Comparison of ENCODE assay signal across 8 mouse cellular contexts in the genomic region with DNA sequence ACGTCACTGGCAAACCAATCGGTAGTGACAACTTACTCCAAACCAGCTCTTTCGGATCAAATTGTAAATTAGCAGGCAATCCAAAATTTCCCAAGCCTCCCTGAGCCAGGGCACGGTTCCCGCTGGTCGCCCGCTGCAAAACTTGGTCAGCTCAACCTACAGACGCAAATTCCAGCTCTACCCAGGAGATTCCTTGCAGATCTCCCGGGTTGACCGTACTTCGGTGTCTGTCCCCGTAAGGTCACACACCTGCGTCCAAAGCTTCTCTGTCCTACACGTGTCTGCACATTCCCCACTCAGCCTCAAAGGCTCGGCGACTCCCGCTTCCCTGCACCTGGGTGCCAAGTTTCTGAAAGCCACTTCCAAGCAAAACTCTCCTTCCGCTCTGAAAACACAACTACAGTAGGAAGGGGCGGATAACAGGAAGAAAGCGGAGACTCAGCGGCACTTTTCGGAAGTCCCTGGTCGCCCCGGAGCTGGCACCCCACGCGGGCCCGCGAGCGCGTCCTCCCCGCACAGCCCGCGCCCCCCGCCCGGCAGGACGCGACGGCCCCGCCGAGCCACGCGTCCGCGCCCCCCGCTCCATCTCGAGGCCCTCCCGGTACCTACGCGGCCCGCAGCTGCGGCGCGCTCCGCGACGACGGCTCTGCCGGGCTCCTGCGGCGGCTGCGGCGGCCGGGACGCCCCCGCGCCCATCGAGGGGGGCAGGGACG. TPM values are rescaled to one million over a fixed set of nuclear protein-coding genes. Genes with fewer than 3 reads are reported as not detected.
DNase-seq lines count a peak whose midpoint lies in the region; ATAC-seq lines count a peak whose summit lies in the region.

No protein-coding gene starts in this region.

- ATAC-seq in liver, embryonic 11.5 days (replicated peaks; ENCODE audit: low FRiP score), result no peak; the same call in none of the 2 replicates
- ATAC-seq in monocyte, adult 5-6 weeks (replicated peaks; ENCODE audit: insufficient number of reproducible peaks, low FRiP score, low TSS enrichment, poor library complexity, severe bottlenecking), result peak; percentile 38
- ATAC-seq in stomach, embryonic 14.5 days (ENCODE audit: insufficient number of reproducible peaks, insufficient read depth, low FRiP score, low read depth), result peak; percentile 43; the same call in 1 of the 2 replicates

- DNase-seq in 3T3-L1 (ENCODE audit: low read depth, low spot score), result peak; percentile 63
- DNase-seq in adrenal gland, adult (ENCODE audit: inconsistent age in 2 of 2, low spot score in 1 of 2), result peak; percentile 67 to 92
- peak; percentile 65 for DNase-seq in embryonic facial prominence, embryonic 10.5 days (ENCODE audit: low spot score)
- peak; percentile 63 for DNase-seq in heart, adult 9 months (ENCODE audit: low spot score in 2 of 2)
- peak; percentile 49 to 54 for DNase-seq in kidney, adult 8-10 months
- DNase-seq in liver, embryonic 11.5 days (ENCODE audit: low spot score), result peak; percentile 67

- H3K9me3 ChIP-seq in embryonic facial prominence, embryonic 10.5 days, result no peaks in the 10 kb centered on the region
- no peaks in the 10 kb centered on the region for H3K9me3 ChIP-seq in liver, embryonic 11.5 days (ENCODE audit: control insufficient read depth, low read length)
- no peaks in the 10 kb centered on the region for H3K9me3 ChIP-seq in stomach, embryonic 14.5 days (ENCODE audit: control insufficient read depth, low read depth, low read length)

- peak overlapping the region; percentile 82 for H3K9ac ChIP-seq in liver, embryonic 11.5 days (ENCODE audit: low read depth, low read length)
- peak overlapping the region; percentile 79 for H3K9ac ChIP-seq in stomach, embryonic 14.5 days (replicated peaks; ENCODE audit: low read depth, low read length)

- peaks cover 4% of the 10 kb centered on the region; the same call in 1 of the 2 replicates for H3K4me1 ChIP-seq in embryonic facial prominence, embryonic 10.5 days
- H3K4me1 ChIP-seq in liver, embryonic 11.5 days (replicated peaks; ENCODE audit: control insufficient read depth, insufficient read depth, low read length), result peaks cover 2% of the 10 kb centered on the region
- no peaks in the 10 kb centered on the region for H3K4me1 ChIP-seq in stomach, embryonic 14.5 days (ENCODE audit: control insufficient read depth, insufficient read depth, low read length)

- peak overlapping the region; percentile 80 for H3K4me2 ChIP-seq in liver, embryonic 11.5 days
- H3K4me2 ChIP-seq in stomach, embryonic 14.5 days (replicated peaks; ENCODE audit: low read depth, low read length), result peak overlapping the region; percentile 83

- under 1% methylated on average over 66 of the region's 68 CpGs for WGBS in embryonic facial prominence, embryonic 10.5 days
- WGBS in liver, embryonic 11.5 days, result under 1% methylated on average over 49 of the region's 68 CpGs
- under 1% methylated on average over 56 of the region's 68 CpGs for WGBS in stomach, embryonic 14.5 days

- peak overlapping the region; percentile 87 for H3K27ac ChIP-seq in embryonic facial prominence, embryonic 10.5 days (replicated peaks)
- peak overlapping the region; percentile 33 for H3K27ac ChIP-seq in liver, embryonic 11.5 days (ENCODE audit: low read depth, low read length)
- peak overlapping the region; percentile 58; the same call in 1 of the 2 replicates for H3K27ac ChIP-seq in stomach, embryonic 14.5 days (ENCODE audit: low read length)

- H3K4me3 ChIP-seq in embryonic facial prominence, embryonic 10.5 days, result peak overlapping the region; percentile 81
- H3K4me3 ChIP-seq in liver, embryonic 11.5 days (ENCODE audit: low read depth, low read length), result peak overlapping the region; percentile 72
- peak overlapping the region; percentile 73 for H3K4me3 ChIP-seq in stomach, embryonic 14.5 days (ENCODE audit: low read depth, low read length)

- H3K27me3 ChIP-seq in embryonic facial prominence, embryonic 10.5 days (replicated peaks; ENCODE audit: low read depth, poor library complexity, severe bottlenecking), result peaks cover 16% of the 10 kb centered on the region
- H3K27me3 ChIP-seq in liver, embryonic 11.5 days (replicated peaks; ENCODE audit: control insufficient read depth, insufficient read depth, low read length), result no peaks in the 10 kb centered on the region
- no peaks in the 10 kb centered on the region for H3K27me3 ChIP-seq in stomach, embryonic 14.5 days (ENCODE audit: control insufficient read depth, insufficient read depth, low read length)

- H3K36me3 ChIP-seq in embryonic facial prominence, embryonic 10.5 days (replicated peaks), result no peaks in the 10 kb centered on the region
- no peaks in the 10 kb centered on the region for H3K36me3 ChIP-seq in liver, embryonic 11.5 days (ENCODE audit: control insufficient read depth, insufficient read depth, low read length)
- no peaks in the 10 kb centered on the region for H3K36me3 ChIP-seq in stomach, embryonic 14.5 days (ENCODE audit: control insufficient read depth, insufficient read depth, low read length)

RNA-seq across cellular contexts. Expression of gene Nab1, which starts 0.7 kb away (rescaled TPM):
- 4.5 TPM in 2 replicates for polyA plus RNA-seq in embryonic facial prominence, embryonic 10.5 days (2016; fragmentation: Nextera tagmentation; extraction: Ambion mirVana)
- 20.5 and 20.6 TPM in 2 replicates for polyA plus RNA-seq in liver, embryonic 11.5 days (2014; fragmentation: Nextera tagmentation; extraction: Ambion mirVana)
- total RNA-seq in monocyte, adult 5-6 weeks (2017), result 184 to 207 TPM (median 199 TPM) in 3 replicates
- polyA plus RNA-seq in stomach, embryonic 14.5 days (2014; fragmentation: Nextera tagmentation; extraction: Ambion mirVana), result 16.0 and 16.2 TPM in 2 replicates

Comparison
In these comparisons a context has a peak if more than half of its experiments do, and no peak if none do; other contexts are left out.
1. H3K27ac ChIP-seq: peak in every context shown above with its lines; median percentile 87 in embryonic facial prominence, embryonic 10.5 days; 58 in stomach, embryonic 14.5 days; 33 in liver, embryonic 11.5 days.